Mouse (Mus musculus): Measurements from ENCODE around the gene Tfdp1.

DNA sequence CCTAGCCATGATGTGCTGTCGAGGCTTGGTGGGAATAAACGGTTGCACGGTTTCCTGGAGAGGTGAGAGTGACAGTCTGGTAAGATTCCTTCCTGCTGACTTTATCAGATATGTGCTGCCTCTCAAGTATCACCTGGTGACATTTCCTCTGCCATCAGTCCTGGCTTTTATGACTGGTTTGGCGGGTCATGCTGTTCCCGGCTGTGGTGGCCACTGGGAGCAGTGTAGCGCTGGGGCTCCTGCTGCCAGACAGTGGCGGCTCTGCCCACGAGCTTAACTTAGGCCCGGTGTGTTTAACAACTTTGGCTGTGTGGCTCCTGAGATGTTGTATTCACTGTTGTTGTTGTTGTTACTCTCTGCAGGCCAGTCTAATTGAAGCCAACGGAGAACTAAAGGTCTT lies 18.1 kb downstream of the Tfdp1 start:
- TF ChIP-seq E2F4 (IDR thresholded peaks at IDR 0.05; ENCODE audit: borderline replicate concordance, low read depth, low read length), result no peak
- no peak for TF ChIP-seq ZMIZ1 (IDR thresholded peaks at IDR 0.05; ENCODE audit: low read depth, low read length)
- no peak; a peak in 1 of 4 replicates for TF ChIP-seq POLR2A (IDR thresholded peaks at IDR 0.05; ENCODE audit: control insufficient read depth in 1 of 2, insufficient read depth in 1 of 2, low read depth in 1 of 2, low read length in 2 of 2, poor library complexity in 1 of 2)
- no peak for TF ChIP-seq TAL1 (IDR thresholded peaks at IDR 0.05; ENCODE audit: low read length)
- TF ChIP-seq CTCF (IDR thresholded peaks at IDR 0.05 in 2 of 3, conservative IDR thresholded peaks at IDR 0.05 in 1 of 3; ENCODE audit: control insufficient read depth in 1 of 3, insufficient read depth in 1 of 3, low read depth in 2 of 3, low read length in 3 of 3, poor library complexity in 1 of 3, severe bottlenecking in 1 of 3), result no peak
- TF ChIP-seq ZC3H11A (IDR thresholded peaks at IDR 0.05; ENCODE audit: low read depth, low read length), result no peak
- no peak for TF ChIP-seq BHLHE40 (IDR thresholded peaks at IDR 0.05; ENCODE audit: borderline replicate concordance, low read depth, low read length)
- no peak for TF ChIP-seq RAD21 (IDR thresholded peaks at IDR 0.05; ENCODE audit: low read depth, low read length)
- TF ChIP-seq GATA1 (IDR thresholded peaks at IDR 0.05; ENCODE audit: low read depth, low read length), result no peak
- no peak for TF ChIP-seq MAFK (IDR thresholded peaks at IDR 0.05; ENCODE audit: borderline replicate concordance, low read depth, low read length)
- TF ChIP-seq EP300 (IDR thresholded peaks at IDR 0.05; ENCODE audit: low read depth in 1 of 2, low read length in 2 of 2), result no peak
- TF ChIP-seq MAX (IDR thresholded peaks at IDR 0.05; ENCODE audit: low read length), result no peak
